Mouse (Mus musculus): ENCODE measurements around the gene Ergic3. TPM values are rescaled to one million over a fixed set of nuclear protein-coding genes. Genes with fewer than 3 reads are reported as not detected.

The Ergic3 gene
- 55.3 and 84.7 TPM in 2 replicates for total RNA-seq (2017)

GRCm38 (mm10) chr2:156007888-156008532 lies at the start of gene Ergic3, which contains the start of gene 6430550D23Rik:
TSS of gene Ergic3 (plus strand) at chr2:156008045.
TSS of gene 6430550D23Rik (minus strand) at chr2:156007977.
- ATAC-seq (replicated peaks; ENCODE audit: low read depth, poor library complexity, severe bottlenecking) = peak; percentile 99

GRCm38 (mm10) chr2:155959981-155960380 lies 47.9 kb upstream of the Ergic3 start:
- no peak for ATAC-seq (replicated peaks; ENCODE audit: low read depth, poor library complexity, severe bottlenecking)

- no peak for ATAC-seq (replicated peaks; ENCODE audit: low read depth, poor library complexity, severe bottlenecking)
Measured at GRCm38 (mm10) chr2:155961862-155962261, 46.0 kb upstream of the Ergic3 start.

- ATAC-seq (replicated peaks; ENCODE audit: low read depth, poor library complexity, severe bottlenecking) = no peak
Measured at GRCm38 (mm10) chr2:155962991-155963390, 44.9 kb upstream of the Ergic3 start.

- no peak for ATAC-seq (replicated peaks; ENCODE audit: low read depth, poor library complexity, severe bottlenecking)
Measured at GRCm38 (mm10) chr2:155973348-155973747, 34.5 kb upstream of the Ergic3 start.

- ATAC-seq (replicated peaks; ENCODE audit: low read depth, poor library complexity, severe bottlenecking) = no peak
Measured at GRCm38 (mm10) chr2:155974087-155974731, 33.6 kb upstream of the Ergic3 start.

GRCm38 (mm10) chr2:155979328-155979991 lies 28.4 kb upstream of the Ergic3 start:
- ATAC-seq (replicated peaks; ENCODE audit: low read depth, poor library complexity, severe bottlenecking) = peak; percentile 99

GRCm38 (mm10) chr2:155985776-155986175 lies 22.1 kb upstream of the Ergic3 start:
- ATAC-seq (replicated peaks; ENCODE audit: low read depth, poor library complexity, severe bottlenecking) = no peak

- ATAC-seq (replicated peaks; ENCODE audit: low read depth, poor library complexity, severe bottlenecking) = no peak
Measured at GRCm38 (mm10) chr2:155987131-155987530, 20.7 kb upstream of the Ergic3 start.

- peak; percentile 65; the same call in 1 of the 2 replicates for ATAC-seq (replicated peaks; ENCODE audit: low read depth, poor library complexity, severe bottlenecking)
Measured at GRCm38 (mm10) chr2:155989085-155989484, 18.8 kb upstream of the Ergic3 start.

- ATAC-seq (replicated peaks; ENCODE audit: low read depth, poor library complexity, severe bottlenecking) = no peak
Measured at GRCm38 (mm10) chr2:155991151-155991550, 16.7 kb upstream of the Ergic3 start.

GRCm38 (mm10) chr2:155991863-155992321 lies 16.0 kb upstream of the Ergic3 start:
- no peak for ATAC-seq (replicated peaks; ENCODE audit: low read depth, poor library complexity, severe bottlenecking)

- no peak for ATAC-seq (replicated peaks; ENCODE audit: low read depth, poor library complexity, severe bottlenecking)
Measured at GRCm38 (mm10) chr2:156005393-156005792, 2.5 kb upstream of the Ergic3 start.

- no peak for ATAC-seq (replicated peaks; ENCODE audit: low read depth, poor library complexity, severe bottlenecking)
Measured at GRCm38 (mm10) chr2:156018106-156018505, 10.3 kb downstream of the Ergic3 start.

GRCm38 (mm10) chr2:156021219-156021618 lies 13.4 kb downstream of the Ergic3 start:
- ATAC-seq (replicated peaks; ENCODE audit: low read depth, poor library complexity, severe bottlenecking) = 0 out of 2 replicates have a peak, but pooled peaks have one; percentile 16

GRCm38 (mm10) chr2:156021765-156022164 lies 13.9 kb downstream of the Ergic3 start:
- ATAC-seq (replicated peaks; ENCODE audit: low read depth, poor library complexity, severe bottlenecking) = no peak

- ATAC-seq (replicated peaks; ENCODE audit: low read depth, poor library complexity, severe bottlenecking) = no peak
Measured at GRCm38 (mm10) chr2:156025482-156025881, 17.6 kb downstream of the Ergic3 start.

GRCm38 (mm10) chr2:156039390-156039789 lies 31.5 kb downstream of the Ergic3 start:
- no peak for ATAC-seq (replicated peaks; ENCODE audit: low read depth, poor library complexity, severe bottlenecking)

- ATAC-seq (replicated peaks; ENCODE audit: low read depth, poor library complexity, severe bottlenecking) = no peak
Measured at GRCm38 (mm10) chr2:156042903-156043302, 35.1 kb downstream of the Ergic3 start.

GRCm38 (mm10) chr2:156047929-156048328 lies 40.1 kb downstream of the Ergic3 start:
- ATAC-seq (replicated peaks; ENCODE audit: low read depth, poor library complexity, severe bottlenecking) = peak; percentile 56; the same call in 1 of the 2 replicates

- no peak for ATAC-seq (replicated peaks; ENCODE audit: low read depth, poor library complexity, severe bottlenecking)
Measured at GRCm38 (mm10) chr2:156052816-156053215, 45.0 kb downstream of the Ergic3 start, which contains the start of gene Fer1l4. TSS of gene Fer1l4 (minus strand) at chr2:156052947.

All from common myeloid progenitor, adult 5-6 weeks (primary cell).